Mouse (Mus musculus) stomach, embryonic 14.5 days (tissue): Measurements from ENCODE around the gene Slc26a6. TPM values are rescaled to one million over a fixed set of nuclear protein-coding genes. Genes with fewer than 3 reads are reported as not detected.

Experiments
- ATAC-seq: fragments of 200-750 bp; cut with Nextera tagmentation; 2 replicates; pipeline ENCODE4 v1.8.0; 2017; ENCODE audit warnings: low read depth, moderate TSS enrichment; ENCODE audit not compliant: insufficient number of reproducible peaks, insufficient read depth, low FRiP score
- H3K27ac ChIP-seq: fragments of 300-500 bp; sonication (generic); 2 replicates; pipeline ENCODE4 v1.5.1; 2014; ENCODE audit warnings: mild to moderate bottlenecking, low read length, moderate library complexity, mixed read lengths
- H3K27me3 ChIP-seq: fragments of 300-500 bp; sonication (generic); 2 replicates; pipeline ENCODE4 v1.6.1; 2014; ENCODE audit warnings: low read length, control low read depth, mixed read lengths; ENCODE audit not compliant: control insufficient read depth, insufficient read depth
- H3K36me3 ChIP-seq: fragments of 300-500 bp; sonication (generic); 2 replicates; pipeline ENCODE4 v1.6.1; 2014; ENCODE audit warnings: mild to moderate bottlenecking, control low read depth, low read length, moderate library complexity, mixed read lengths; ENCODE audit not compliant: control insufficient read depth, insufficient read depth
- H3K4me1 ChIP-seq: fragments of 300-500 bp; sonication (generic); 2 replicates; pipeline ENCODE4 v1.6.1; 2014; ENCODE audit warnings: low read length, control low read depth, mixed read lengths; ENCODE audit not compliant: control insufficient read depth, insufficient read depth
- H3K4me2 ChIP-seq: fragments of 300-500 bp; sonication (generic); replicated peaks from 2 replicates; pipeline ENCODE4 v1.6.1; 2014; ENCODE audit warnings: low read depth, low read length, control low read depth
- H3K4me3 ChIP-seq: fragments of 300-500 bp; sonication (generic); 2 replicates; pipeline ENCODE4 v1.5.1; 2014; ENCODE audit warnings: low read depth, low read length, control low read depth
- H3K9ac ChIP-seq: fragments of 300-500 bp; sonication (generic); replicated peaks from 2 replicates; pipeline ENCODE4 v1.6.1; 2014; ENCODE audit warnings: low read depth, mild to moderate bottlenecking, control low read depth, low read length, moderate library complexity, mixed read lengths
- H3K9me3 ChIP-seq: fragments of 300-500 bp; sonication (generic); 2 replicates; pipeline ENCODE4 v1.6.1; 2016; ENCODE audit warnings: low read depth, low read length, control low read depth; ENCODE audit not compliant: control insufficient read depth
- WGBS: fragments of 180-500 bp; shearing (Covaris S2); extraction: QIAGEN DNeasy Blood & Tissue Kit; methylation state at CpG from one replicate; pipeline ENCODE4 v1.1.7; 2014; 5-methylcytosine and 5-hydroxymethylcytosine counted together
- microRNA-seq: library from miRNA; unstranded; fragments of <30 nt; microRNA quantifications from one replicate; pipeline ENCODE4, GENCODE M21; 2016
- polyA plus RNA-seq: library from polyadenylated mRNA; unstranded; fragments of >200 nt; fragmentation: Nextera tagmentation; extraction: Ambion mirVana; gene quantifications from 2 replicates; pipeline ENCODE4 v1.2.1, GENCODE M21; 2014

Gene Slc26a6
- polyA plus RNA-seq, 1 experiment from 2014 or later = 17.8 TPM

GRCm38 (mm10) chr9:108953081-108953636 is 100.1 kb downstream of the Slc26a6 start, which contains the start of gene Col7a1:
Col7a1 (plus strand) TSS chr9:108953586.
- Histone ChIP-seq H3K4me1 (peaks cover 5% of the 10 kb centered on the region; the same call in 1 of the 2 replicates), H3K9ac (0 out of 2 replicates have a peak within 1 kb of the TSS, but pooled peaks have one; percentile 18)

GRCm38 (mm10) chr9:108955241-108955640 is 102.2 kb downstream of the Slc26a6 start:
- no peak overlapping the region for H3K4me3 ChIP-seq
- H3K9me3 ChIP-seq = no peaks in the 10 kb centered on the region
- H3K9ac ChIP-seq = no peak overlapping the region
- no peak for ATAC-seq
- no peak overlapping the region for H3K4me2 ChIP-seq
- no peak overlapping the region for H3K27ac ChIP-seq
- peaks cover 3% of the 10 kb centered on the region; the same call in 1 of the 2 replicates for H3K36me3 ChIP-seq
- H3K4me1 ChIP-seq = no peaks in the 10 kb centered on the region
- 87% methylated on average over 11 of the region's 11 CpGs for WGBS
- H3K27me3 ChIP-seq = no peaks in the 10 kb centered on the region

More at GRCm38 (mm10) chr9:108953081-108953636, 100.1 kb downstream of the Slc26a6 start, which contains the start of gene Col7a1:
- Histone ChIP-seq H3K27me3 (no peaks in the 10 kb centered on the region), H3K27ac (no peak within 1 kb of the TSS), H3K4me3 (peak within 1 kb of the TSS; percentile 21), H3K36me3 (peaks cover 20% of the 10 kb centered on the region), H3K4me2 (peak within 1 kb of the TSS; percentile 39), H3K9me3 (no peaks in the 10 kb centered on the region)
- no peak for ATAC-seq
- WGBS = 10% methylated on average over 15 of the region's 15 CpGs

- no peak overlapping the region for H3K4me3 ChIP-seq
- no peak overlapping the region for H3K4me2 ChIP-seq
- 86% methylated on average over 11 of the region's 11 CpGs for WGBS
- H3K27ac ChIP-seq = no peak overlapping the region
- no peak overlapping the region for H3K9ac ChIP-seq
- no peaks in the 10 kb centered on the region for H3K27me3 ChIP-seq
- peaks cover 3% of the 10 kb centered on the region; the same call in 1 of the 2 replicates for H3K36me3 ChIP-seq
- no peak for ATAC-seq
- H3K4me1 ChIP-seq = no peaks in the 10 kb centered on the region
- H3K9me3 ChIP-seq = no peaks in the 10 kb centered on the region
Observed at GRCm38 (mm10) chr9:108955846-108956245, 102.8 kb downstream of the Slc26a6 start.

Small RNAs within 50 kb of the gene (microRNA-seq; reads per million reads assigned to microRNA genes)
- gene Gm23156 = not detected

Other genes starting within 250 kb of the Slc26a6 start
- gene Arih2, start 203.9 kb upstream of the Slc26a6 start, polyA plus RNA-seq = 36.2 and 36.8 TPM in 2 replicates
- gene Slc25a20, start 191.2 kb upstream of the Slc26a6 start, polyA plus RNA-seq = 21.9 and 25.2 TPM in 2 replicates
- gene Prkar2a, start 164.0 kb upstream of the Slc26a6 start, polyA plus RNA-seq = 30.4 and 33.6 TPM in 2 replicates
- gene Ip6k2, start 69.5 kb upstream of the Slc26a6 start, polyA plus RNA-seq = 118 and 123 TPM in 2 replicates
- 11.9 and 15.3 TPM in 2 replicates for gene Nckipsd, start 44.9 kb upstream of the Slc26a6 start, polyA plus RNA-seq
- 1.3 and 1.8 TPM in 2 replicates for gene Celsr3, start 27.0 kb upstream of the Slc26a6 start, polyA plus RNA-seq
- not detected in 2 replicates for gene Tmem89, start 61.3 kb downstream of the Slc26a6 start, polyA plus RNA-seq
- 456 and 466 TPM in 2 replicates for gene Uqcrc1, start 83.3 kb downstream of the Slc26a6 start, polyA plus RNA-seq
- gene Col7a1, start 100.3 kb downstream of the Slc26a6 start, polyA plus RNA-seq = 4.1 and 4.5 TPM in 2 replicates
- 0.45 TPM in 1 of 2 replicates, not detected in the other for gene Ucn2, start 132.7 kb downstream of the Slc26a6 start, polyA plus RNA-seq
- gene Pfkfb4, start 138.5 kb downstream of the Slc26a6 start, polyA plus RNA-seq = 7.9 and 8.5 TPM in 2 replicates
- 75.0 and 84.4 TPM in 2 replicates for gene Shisa5, start 185.3 kb downstream of the Slc26a6 start, polyA plus RNA-seq
- 11.6 and 12.2 TPM in 2 replicates for gene Trex1, start 206.5 kb downstream of the Slc26a6 start, polyA plus RNA-seq
- 27.2 and 29.3 TPM in 2 replicates for gene Atrip, start 220.8 kb downstream of the Slc26a6 start, polyA plus RNA-seq
- gene Ccdc51, start 229.2 kb downstream of the Slc26a6 start, polyA plus RNA-seq = 12.9 and 13.1 TPM in 2 replicates
- 633 and 676 TPM in 2 replicates for gene Tma7, start 229.3 kb downstream of the Slc26a6 start, polyA plus RNA-seq
- 15.8 and 17.5 TPM in 2 replicates for gene Plxnb1, start 242.1 kb downstream of the Slc26a6 start, polyA plus RNA-seq